Mouse (Mus musculus) subcutaneous adipose tissue, adult 2 months (tissue): ENCODE measurements around the gene Lim2. TPM values are rescaled to one million over a fixed set of nuclear protein-coding genes. Genes with fewer than 3 reads are reported as not detected.

Source experiments
- polyA plus RNA-seq: library from polyadenylated mRNA; depleted of rRNA; stranded (reverse); fragments of >200 nt; gene quantifications from 2 replicates; pipeline ENCODE4 v1.2.3, GENCODE M21; 2012; ENCODE audit warnings: low replicate concordance; rRNA removed

Lim2 gene
- not detected in 2 replicates for polyA plus RNA-seq

GRCm38 (mm10) chr7:43427406-43427805, at the start of gene Lim2:
TSS of gene Lim2 (plus strand) at chr7:43427670.

DNA sequence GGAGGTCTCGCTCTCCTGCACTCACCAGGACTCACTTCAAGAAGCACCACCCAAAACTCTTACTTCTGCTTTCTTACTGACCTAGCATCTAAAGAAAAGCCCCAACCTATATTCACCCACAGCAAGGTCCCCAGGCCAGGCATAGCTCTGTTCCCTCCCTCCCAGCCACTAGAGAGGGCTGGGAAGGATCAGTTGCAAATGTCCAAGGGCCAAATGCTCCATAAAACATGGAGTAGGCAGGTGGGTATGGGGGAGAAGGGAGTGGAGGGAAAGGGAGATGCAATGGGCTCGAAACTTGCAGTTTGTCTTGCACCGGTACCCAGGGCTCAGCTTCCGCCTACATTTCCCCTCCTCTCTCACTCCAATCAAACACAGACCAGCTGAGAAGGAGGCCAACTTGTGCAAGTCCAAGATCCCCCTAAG, 19.3 kb upstream of the Lim2 start, which contains the start of gene Siglecg:
Siglecg (plus strand) TSS at position 74 of the 423 bp plus-strand sequence.

GRCm38 (mm10) chr7:43436341-43437255, 9.1 kb downstream of the Lim2 start, which contains the start of gene Nkg7:
TSS of gene Nkg7 (plus strand) at chr7:43437073.

GRCm38 (mm10) chr7:43440482-43440881, 13.0 kb downstream of the Lim2 start, which contains the start of gene Cldnd2:
TSS of gene Cldnd2 (plus strand) at chr7:43440782.

GRCm38 (mm10) chr7:43443917-43444293, 16.4 kb downstream of the Lim2 start, which contains the start of the genes Etfb and Gm45233:
TSS of gene Etfb (plus strand) at chr7:43444083.
TSS of gene Gm45233 (plus strand) at chr7:43444128.

GRCm38 (mm10) chr7:43462851-43463250, 35.4 kb downstream of the Lim2 start, which contains the start of gene Vsig10l:
TSS of gene Vsig10l (plus strand) at chr7:43463151.

Other genes with a start within 250 kb of the Lim2 start
- 4.9 and 8.0 TPM in 2 replicates for gene Zfp715, start 114.4 kb upstream of the Lim2 start, polyA plus RNA-seq
- gene Siglecf, start 76.3 kb upstream of the Lim2 start, polyA plus RNA-seq = 0.79 and 5.1 TPM in 2 replicates
- 2.5 and 6.0 TPM in 2 replicates for gene Siglecg, start 19.5 kb upstream of the Lim2 start, polyA plus RNA-seq
- 7.3 and 21.1 TPM in 2 replicates for gene Nkg7, start 9.4 kb downstream of the Lim2 start, polyA plus RNA-seq
- gene Cldnd2, start 13.1 kb downstream of the Lim2 start, polyA plus RNA-seq = not detected in 2 replicates
- gene Etfb, start 16.4 kb downstream of the Lim2 start, polyA plus RNA-seq = 222 and 365 TPM in 2 replicates
- gene Gm45233, start 16.5 kb downstream of the Lim2 start, polyA plus RNA-seq = 4.5 and 4.8 TPM in 2 replicates
- gene Vsig10l, start 35.5 kb downstream of the Lim2 start, polyA plus RNA-seq = 8.1 and 9.4 TPM in 2 replicates
- gene Iglon5, start 62.4 kb downstream of the Lim2 start, polyA plus RNA-seq = 4.6 and 8.8 TPM in 2 replicates
- not detected in 2 replicates for gene 4931406B18Rik, start 78.3 kb downstream of the Lim2 start, polyA plus RNA-seq
- 12.5 and 12.7 TPM in 2 replicates for gene Cd33, start 116.8 kb downstream of the Lim2 start, polyA plus RNA-seq
- gene Zfp658, start 134.6 kb downstream of the Lim2 start, polyA plus RNA-seq = 1.6 and 2.8 TPM in 2 replicates
- gene Zfp719, start 151.9 kb downstream of the Lim2 start, polyA plus RNA-seq = 2.0 and 4.1 TPM in 2 replicates
- 0.24 TPM in 1 of 2 replicates, not detected in the other for gene Zfp819, start 179.5 kb downstream of the Lim2 start, polyA plus RNA-seq
- gene Ceacam18, start 207.0 kb downstream of the Lim2 start, polyA plus RNA-seq = not detected in 2 replicates
- gene Siglece, start 232.5 kb downstream of the Lim2 start, polyA plus RNA-seq = 3.0 and 8.5 TPM in 2 replicates
- 7.1 and 16.3 TPM in 2 replicates for gene Ctu1, start 244.3 kb downstream of the Lim2 start, polyA plus RNA-seq